Mouse (Mus musculus) heart, postnatal 25 days (tissue): ENCODE data around the gene Tgfbr2. TPM values are rescaled to one million over a fixed set of nuclear protein-coding genes. Genes with fewer than 3 reads are reported as not detected.

Experiments used
- DNase-seq: peaks from one replicate; pipeline ENCODE4 v3.0.0; 2022; ENCODE audit warnings: low spot score
- intact Hi-C: fragments of 180-260 bp; cut with DNase I; formaldehyde crosslinking; loops from one replicate; pipeline ENCODE4 v1.15.1; 2025
- total RNA-seq, 2 experiments: library from RNA; stranded (reverse); gene quantifications; 2 replicates each; pipeline ENCODE4 v1.2.3; 2021

Gene Tgfbr2
- total RNA-seq, 2 experiments from 2014 or later: 35.7 to 37.0 TPM

GRCm38 (mm10) chr9:116163883-116164282 is 11.3 kb downstream of the Tgfbr2 start:
- intact Hi-C loops: no loop called here
- DNase-seq: no peak

GRCm38 (mm10) chr9:116162866-116163374 is 12.2 kb downstream of the Tgfbr2 start:
- intact Hi-C loops: no loop called here

GRCm38 (mm10) chr9:116160860-116161259 is 14.3 kb downstream of the Tgfbr2 start:
- no peak for DNase-seq
- intact Hi-C loops: no loop called here

More at GRCm38 (mm10) chr9:116162866-116163374, 12.2 kb downstream of the Tgfbr2 start:
- DNase-seq: no peak

- intact Hi-C loops: no loop called here
- DNase-seq: no peak
These were observed 15.1 kb downstream of the Tgfbr2 start for GRCm38 (mm10) chr9:116160067-116160466.

- DNase-seq: no peak
- intact Hi-C loops: no loop called here
These were observed 18.7 kb downstream of the Tgfbr2 start for GRCm38 (mm10) chr9:116156501-116156900.

- intact Hi-C loops: no loop called here
- DNase-seq: peak; percentile 21
These were observed 22.3 kb downstream of the Tgfbr2 start for GRCm38 (mm10) chr9:116152878-116153277.

GRCm38 (mm10) chr9:116150725-116151396 is 24.3 kb downstream of the Tgfbr2 start:
- intact Hi-C loops: no loop called here
- no peak for DNase-seq

- intact Hi-C loops: no loop called here
These were observed 26.4 kb downstream of the Tgfbr2 start for GRCm38 (mm10) chr9:116148809-116149208.

GRCm38 (mm10) chr9:116146235-116146634 is 28.9 kb downstream of the Tgfbr2 start:
- intact Hi-C loops: no loop called here
- peak; percentile 45 for DNase-seq

More at GRCm38 (mm10) chr9:116148809-116149208, 26.4 kb downstream of the Tgfbr2 start:
- DNase-seq: no peak

GRCm38 (mm10) chr9:116145231-116145641 is 29.9 kb downstream of the Tgfbr2 start:
- no peak for DNase-seq
- intact Hi-C loops: no loop called here

GRCm38 (mm10) chr9:116140422-116140821 is 34.7 kb downstream of the Tgfbr2 start:
- intact Hi-C loops: no loop called here
- no peak for DNase-seq

- no peak for DNase-seq
- intact Hi-C loops: loop anchor here (5.0 kb wide), 1 partner anchor 47 kb away; no protein-coding TSS in a partner anchor
These were observed 35.6 kb downstream of the Tgfbr2 start for GRCm38 (mm10) chr9:116139549-116139948.

GRCm38 (mm10) chr9:116138595-116139134 is 36.5 kb downstream of the Tgfbr2 start:
- intact Hi-C loops: loop anchor here (5.0 kb wide), 1 partner anchor 46 kb away; no protein-coding TSS in a partner anchor

GRCm38 (mm10) chr9:116137645-116138044 is 37.5 kb downstream of the Tgfbr2 start:
- DNase-seq: no peak
- intact Hi-C loops: loop anchor here (5.0 kb wide), 1 partner anchor 45 kb away; no protein-coding TSS in a partner anchor

More at GRCm38 (mm10) chr9:116138595-116139134, 36.5 kb downstream of the Tgfbr2 start:
- no peak for DNase-seq

- intact Hi-C loops: loop anchor here (5.0 kb wide), 1 partner anchor 45 kb away; no protein-coding TSS in a partner anchor
- DNase-seq: no peak
These were observed 38.3 kb downstream of the Tgfbr2 start for GRCm38 (mm10) chr9:116136811-116137210.

GRCm38 (mm10) chr9:116136146-116136545 is 39.0 kb downstream of the Tgfbr2 start:
- intact Hi-C loops: loop anchor here (5.0 kb wide), 1 partner anchor 44 kb away; no protein-coding TSS in a partner anchor
- no peak for DNase-seq

GRCm38 (mm10) chr9:116134488-116134887 is 40.7 kb downstream of the Tgfbr2 start:
- DNase-seq: no peak
- intact Hi-C loops: no loop called here

- intact Hi-C loops: no loop called here
- DNase-seq: no peak
These were observed 41.7 kb downstream of the Tgfbr2 start for GRCm38 (mm10) chr9:116133312-116133980.

GRCm38 (mm10) chr9:116128886-116129285 is 46.3 kb downstream of the Tgfbr2 start:
- DNase-seq: no peak
- intact Hi-C loops: loop anchor here (5.0 kb wide), 1 partner anchor 42 kb away; no protein-coding TSS in a partner anchor

GRCm38 (mm10) chr9:116128311-116128710 is 46.8 kb downstream of the Tgfbr2 start:
- DNase-seq: no peak
- intact Hi-C loops: loop anchor here (5.0 kb wide), 1 partner anchor 41 kb away; no protein-coding TSS in a partner anchor
